Mouse (Mus musculus): Measurements from ENCODE around the gene Gm44502. TPM values are rescaled to one million over a fixed set of nuclear protein-coding genes. Genes with fewer than 3 reads are reported as not detected.
"Not testable (repeated sequence)": the region's sequence is repeated elsewhere in the genome, so short reads cannot be mapped to it uniquely, and the experiment has no call there.

Gm44502 gene
- polyA plus RNA-seq, 1 experiment from 2014 or later = not detected

DNA sequence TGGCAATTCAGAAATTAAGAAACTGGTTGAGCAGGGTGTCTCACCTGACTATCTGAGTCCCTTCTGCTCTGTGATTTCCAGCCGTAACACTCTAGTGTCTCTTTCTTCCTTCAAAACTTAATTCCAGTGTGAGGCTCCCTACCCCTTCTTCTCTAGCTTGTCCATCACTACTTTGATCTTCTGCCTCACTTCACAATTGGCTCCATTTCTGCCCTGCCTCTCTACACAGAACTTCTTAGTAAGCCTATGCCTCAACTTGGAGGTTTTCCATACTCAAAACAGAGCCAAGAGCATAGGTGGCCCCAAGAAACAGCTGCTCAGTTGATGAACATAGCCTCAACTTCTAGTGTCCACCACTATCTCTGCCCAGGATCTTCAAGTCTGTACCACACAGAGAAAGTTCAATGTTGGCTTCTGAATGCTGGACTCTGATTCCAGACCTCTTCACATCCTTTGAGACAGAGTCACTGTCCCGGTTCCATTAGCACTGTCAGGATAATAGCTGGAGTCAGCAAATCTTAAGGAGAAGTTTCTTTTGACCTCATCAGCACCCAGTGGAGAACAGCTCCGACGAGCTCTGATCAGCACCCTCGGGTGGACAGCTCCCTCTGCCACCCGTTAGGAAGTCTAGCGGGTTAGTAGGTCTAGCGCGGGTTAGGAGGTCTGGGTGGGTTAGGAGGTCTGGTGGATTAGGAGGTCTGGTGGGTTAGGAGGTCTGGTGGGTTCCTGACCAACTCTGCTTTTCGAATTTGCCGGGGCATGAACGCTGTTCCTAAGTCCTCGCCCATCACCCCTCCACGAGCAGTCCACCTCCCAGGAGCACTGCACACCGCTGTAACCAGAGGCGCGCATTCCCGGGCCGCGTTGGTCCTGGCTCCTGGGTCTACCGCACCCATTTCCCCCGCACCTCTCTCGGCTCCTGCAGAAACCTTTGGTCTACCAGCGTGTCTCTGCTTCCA lies 23.7 kb upstream of the Gm44502 start:
- Histone ChIP-seq H3K4me2 (ENCODE audit: low read depth, low read length) (peak overlapping the region; percentile 90), H3K36me3 (replicated peaks; ENCODE audit: control insufficient read depth, insufficient read depth, low read depth, low read length) (no peaks in the 10 kb centered on the region; the same call in 1 of the 2 replicates), H3K27me3 (ENCODE audit: control insufficient read depth, insufficient read depth, low read length) (peaks cover 5% of the 10 kb centered on the region; the same call in 1 of the 2 replicates), H3K4me1 (ENCODE audit: control insufficient read depth, insufficient read depth, low read length) (no peaks in the 10 kb centered on the region), H3K4me3 (ENCODE audit: low read depth, low read length) (peak overlapping the region; percentile 49), H3K9ac (replicated peaks; ENCODE audit: low read length) (no peak overlapping the region), H3K9me3 (replicated peaks; ENCODE audit: control insufficient read depth, low read length) (no peaks in the 10 kb centered on the region), H3K27ac (replicated peaks; ENCODE audit: low read depth, low read length) (no peak overlapping the region)
- ATAC-seq (replicated peaks; ENCODE audit: insufficient number of reproducible peaks, low FRiP score, low TSS enrichment, low read depth) = peak; percentile 61
- DNase-seq (ENCODE audit: low spot score) = peak; percentile 88
- WGBS = 5% methylated on average over 24 of the region's 24 CpGs

DNA sequence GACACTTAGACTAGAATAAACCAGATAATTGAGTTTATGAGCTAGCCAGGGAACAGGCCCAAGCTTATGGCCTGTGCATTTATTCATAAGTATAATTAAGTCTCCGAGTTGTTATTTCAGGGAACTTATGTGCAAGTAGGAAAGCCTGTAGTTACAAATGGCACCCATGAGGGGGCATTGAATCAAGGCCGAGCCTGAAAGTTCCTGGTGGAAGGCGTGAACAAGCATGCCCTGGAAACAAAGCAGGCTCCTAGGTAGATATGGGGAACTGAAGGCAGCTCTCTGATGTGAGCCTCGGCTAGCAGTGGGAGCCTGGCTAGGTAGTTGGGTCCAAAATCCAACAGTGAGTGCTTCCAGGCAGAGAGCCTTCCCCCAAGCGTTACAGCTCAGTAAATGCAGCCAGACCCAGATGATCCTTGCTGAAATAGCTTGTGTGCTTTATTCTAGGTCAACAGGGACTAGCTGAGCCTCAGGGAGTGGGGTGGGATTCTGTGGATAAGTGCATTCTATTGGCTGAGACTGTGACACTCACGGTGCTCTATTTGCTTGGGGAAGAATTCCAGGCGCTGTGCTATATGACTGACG lies 13.1 kb upstream of the Gm44502 start:
- peak; percentile 28 for DNase-seq (ENCODE audit: low spot score)
- Histone ChIP-seq H3K4me3 (ENCODE audit: low read depth, low read length) (no peak overlapping the region), H3K27ac (replicated peaks; ENCODE audit: low read depth, low read length) (no peak overlapping the region), H3K36me3 (replicated peaks; ENCODE audit: control insufficient read depth, insufficient read depth, low read depth, low read length) (no peaks in the 10 kb centered on the region), H3K9ac (replicated peaks; ENCODE audit: low read length) (no peak overlapping the region), H3K9me3 (replicated peaks; ENCODE audit: control insufficient read depth, low read length) (no peaks in the 10 kb centered on the region), H3K4me2 (ENCODE audit: low read depth, low read length) (no peak overlapping the region), H3K27me3 (ENCODE audit: control insufficient read depth, insufficient read depth, low read length) (no peaks in the 10 kb centered on the region), H3K4me1 (ENCODE audit: control insufficient read depth, insufficient read depth, low read length) (no peaks in the 10 kb centered on the region)
- no peak for ATAC-seq (replicated peaks; ENCODE audit: insufficient number of reproducible peaks, low FRiP score, low TSS enrichment, low read depth)
- WGBS = 40% methylated on average over 8 of the region's 8 CpGs

DNA sequence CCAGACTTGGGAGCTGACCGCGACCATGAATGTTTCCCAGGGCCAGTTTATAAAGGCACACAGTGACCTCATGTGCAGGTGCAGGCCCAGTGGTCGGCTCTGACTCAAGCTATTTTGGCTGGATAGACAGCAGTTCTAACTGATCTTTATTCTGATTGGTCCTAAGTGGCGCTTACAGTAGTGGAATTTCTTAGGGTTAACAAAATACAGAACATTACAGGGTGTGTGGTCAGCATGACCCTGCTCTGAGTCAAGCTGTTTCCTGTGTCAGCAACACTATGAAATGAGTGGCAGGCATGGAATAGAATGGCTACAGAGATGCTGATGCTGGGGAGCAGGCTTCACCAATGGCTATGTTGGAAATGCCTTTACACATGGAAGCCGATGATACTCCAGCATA lies 6.4 kb upstream of the Gm44502 start:
- Histone ChIP-seq H3K9ac (replicated peaks; ENCODE audit: low read length) (no peak overlapping the region), H3K36me3 (replicated peaks; ENCODE audit: control insufficient read depth, insufficient read depth, low read depth, low read length) (no peaks in the 10 kb centered on the region), H3K27ac (replicated peaks; ENCODE audit: low read depth, low read length) (no peak overlapping the region), H3K4me1 (ENCODE audit: control insufficient read depth, insufficient read depth, low read length) (no peaks in the 10 kb centered on the region), H3K4me3 (ENCODE audit: low read depth, low read length) (no peak overlapping the region), H3K9me3 (replicated peaks; ENCODE audit: control insufficient read depth, low read length) (no peaks in the 10 kb centered on the region), H3K4me2 (ENCODE audit: low read depth, low read length) (no peak overlapping the region), H3K27me3 (ENCODE audit: control insufficient read depth, insufficient read depth, low read length) (no peaks in the 10 kb centered on the region)
- ATAC-seq (replicated peaks; ENCODE audit: insufficient number of reproducible peaks, low FRiP score, low TSS enrichment, low read depth) (no peak), DNase-seq (ENCODE audit: low spot score) (no peak)
- WGBS = 87% methylated on average over 5 of the region's 5 CpGs

DNA sequence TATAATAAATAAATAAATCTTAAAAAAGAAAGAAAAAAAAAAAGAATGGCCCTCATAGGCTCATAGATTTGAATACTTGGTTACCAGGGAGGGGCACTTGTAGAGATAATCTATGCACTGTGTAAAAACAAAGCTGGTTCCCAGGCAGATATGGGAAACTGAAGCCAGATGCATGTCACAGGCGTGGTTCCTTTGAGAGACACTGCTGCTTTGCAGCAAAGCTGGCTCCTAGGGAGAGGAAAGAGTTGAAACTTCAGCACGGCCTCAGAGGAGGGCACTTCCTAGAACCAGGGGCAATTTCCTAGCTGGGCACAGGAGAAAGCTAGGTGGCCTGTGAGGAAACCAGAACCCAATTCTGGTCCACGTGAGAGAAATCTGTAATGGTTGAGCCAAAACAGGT lies 4.6 kb upstream of the Gm44502 start:
- no peaks in the 10 kb centered on the region for H3K27me3 ChIP-seq (ENCODE audit: control insufficient read depth, insufficient read depth, low read length)
- H3K4me3 ChIP-seq (ENCODE audit: low read depth, low read length) = no peak overlapping the region
- H3K27ac ChIP-seq (replicated peaks; ENCODE audit: low read depth, low read length) = no peak overlapping the region
- ATAC-seq (replicated peaks; ENCODE audit: insufficient number of reproducible peaks, low FRiP score, low TSS enrichment, low read depth) (no peak), DNase-seq (ENCODE audit: low spot score) (no peak)
- H3K4me2 ChIP-seq (ENCODE audit: low read depth, low read length) = no peak overlapping the region
- H3K4me1 ChIP-seq (ENCODE audit: control insufficient read depth, insufficient read depth, low read length) = no peaks in the 10 kb centered on the region
- H3K36me3 ChIP-seq (replicated peaks; ENCODE audit: control insufficient read depth, insufficient read depth, low read depth, low read length) = no peaks in the 10 kb centered on the region
- no peaks in the 10 kb centered on the region for H3K9me3 ChIP-seq (replicated peaks; ENCODE audit: control insufficient read depth, low read length)
- 63% methylated on average over 3 of the region's 3 CpGs for WGBS
- H3K9ac ChIP-seq (replicated peaks; ENCODE audit: low read length) = no peak overlapping the region

DNA sequence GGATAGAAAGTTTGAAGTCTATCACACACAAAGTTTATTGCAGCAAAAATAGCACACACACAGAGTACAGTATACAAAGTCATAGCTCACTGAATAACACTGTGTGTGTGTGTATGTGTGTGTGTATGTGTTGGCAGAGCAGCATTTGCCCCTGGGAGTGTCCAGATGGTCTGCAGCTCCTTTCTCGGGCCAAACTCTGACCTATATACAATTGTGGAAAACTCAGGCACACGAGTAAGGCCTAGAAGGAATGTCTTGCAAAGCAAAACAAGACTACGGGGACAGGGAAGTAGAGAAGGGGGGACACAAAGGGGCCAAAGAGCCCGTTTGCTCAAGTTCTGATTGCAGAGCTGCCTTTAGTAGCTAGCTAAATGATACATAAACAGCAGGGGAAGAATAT lies 3.5 kb upstream of the Gm44502 start:
- Histone ChIP-seq H3K4me2 (ENCODE audit: low read depth, low read length) (no peak overlapping the region), H3K9me3 (replicated peaks; ENCODE audit: control insufficient read depth, low read length) (no peaks in the 10 kb centered on the region), H3K9ac (replicated peaks; ENCODE audit: low read length) (no peak overlapping the region), H3K27ac (replicated peaks; ENCODE audit: low read depth, low read length) (no peak overlapping the region), H3K27me3 (ENCODE audit: control insufficient read depth, insufficient read depth, low read length) (no peaks in the 10 kb centered on the region), H3K36me3 (replicated peaks; ENCODE audit: control insufficient read depth, insufficient read depth, low read depth, low read length) (no peaks in the 10 kb centered on the region), H3K4me1 (ENCODE audit: control insufficient read depth, insufficient read depth, low read length) (no peaks in the 10 kb centered on the region), H3K4me3 (ENCODE audit: low read depth, low read length) (no peak overlapping the region)
- WGBS = 70% methylated on average over 4 of the region's 4 CpGs
- ATAC-seq (replicated peaks; ENCODE audit: insufficient number of reproducible peaks, low FRiP score, low TSS enrichment, low read depth) (no peak), DNase-seq (ENCODE audit: low spot score) (no peak)

DNA sequence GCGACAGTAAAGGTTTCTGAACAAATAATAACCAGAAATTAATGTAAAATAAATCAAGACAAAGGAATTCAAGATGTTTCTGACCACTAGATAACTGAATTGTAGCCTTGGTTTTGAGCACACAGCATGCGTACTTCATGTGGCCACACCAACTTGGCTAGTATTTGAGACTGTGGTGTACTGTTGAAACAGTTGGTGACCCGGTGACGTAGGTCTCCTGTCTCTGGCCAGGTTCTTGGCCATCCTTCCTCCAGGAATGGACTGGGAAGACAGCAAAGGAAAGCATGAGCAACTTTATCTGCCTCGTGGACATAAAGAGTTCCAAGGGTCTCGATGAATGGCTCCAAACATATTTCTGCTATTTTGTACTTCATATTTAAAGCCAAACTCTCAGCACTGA lies 2.3 kb upstream of the Gm44502 start:
- Histone ChIP-seq H3K27ac (replicated peaks; ENCODE audit: low read depth, low read length) (no peak overlapping the region), H3K9ac (replicated peaks; ENCODE audit: low read length) (no peak overlapping the region), H3K9me3 (replicated peaks; ENCODE audit: control insufficient read depth, low read length) (no peaks in the 10 kb centered on the region), H3K4me1 (ENCODE audit: control insufficient read depth, insufficient read depth, low read length) (no peaks in the 10 kb centered on the region), H3K36me3 (replicated peaks; ENCODE audit: control insufficient read depth, insufficient read depth, low read depth, low read length) (no peaks in the 10 kb centered on the region), H3K27me3 (ENCODE audit: control insufficient read depth, insufficient read depth, low read length) (no peaks in the 10 kb centered on the region), H3K4me3 (ENCODE audit: low read depth, low read length) (no peak overlapping the region), H3K4me2 (ENCODE audit: low read depth, low read length) (no peak overlapping the region)
- DNase-seq (ENCODE audit: low spot score) (no peak), ATAC-seq (replicated peaks; ENCODE audit: insufficient number of reproducible peaks, low FRiP score, low TSS enrichment, low read depth) (no peak)
- 92% methylated on average over 6 of the region's 6 CpGs for WGBS

DNA sequence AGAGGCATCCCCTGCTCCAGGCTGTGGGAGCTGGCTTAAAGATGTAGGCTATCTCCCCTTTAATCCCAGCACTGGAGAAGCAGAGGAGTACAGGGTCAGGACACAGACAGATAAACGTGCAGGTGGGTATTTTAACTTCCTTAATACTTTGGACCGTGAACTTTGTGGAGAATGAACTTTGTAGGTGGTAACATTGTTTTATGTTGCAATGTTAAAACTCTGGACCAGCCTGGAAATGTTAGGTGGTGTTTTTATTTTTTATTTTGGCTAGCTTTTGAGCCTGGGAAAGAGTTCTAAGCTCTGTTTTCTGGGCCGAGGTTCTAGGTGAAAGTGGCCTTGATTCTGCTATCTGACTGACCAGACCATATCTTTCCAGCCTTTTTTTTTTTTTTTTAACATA lies 1.8 kb upstream of the Gm44502 start:
- H3K4me3 ChIP-seq (ENCODE audit: low read depth, low read length) = no peak overlapping the region
- ATAC-seq (replicated peaks; ENCODE audit: insufficient number of reproducible peaks, low FRiP score, low TSS enrichment, low read depth) (no peak), DNase-seq (ENCODE audit: low spot score) (no peak)
- no peaks in the 10 kb centered on the region for H3K4me1 ChIP-seq (ENCODE audit: control insufficient read depth, insufficient read depth, low read length)
- no peaks in the 10 kb centered on the region for H3K36me3 ChIP-seq (replicated peaks; ENCODE audit: control insufficient read depth, insufficient read depth, low read depth, low read length)
- H3K27ac ChIP-seq (replicated peaks; ENCODE audit: low read depth, low read length) = no peak overlapping the region
- whole genome bisulfite sequencing = 94% methylated on average over 3 of the region's 3 CpGs
- no peak overlapping the region for H3K4me2 ChIP-seq (ENCODE audit: low read depth, low read length)
- H3K9ac ChIP-seq (replicated peaks; ENCODE audit: low read length) = no peak overlapping the region
- H3K9me3 ChIP-seq (replicated peaks; ENCODE audit: control insufficient read depth, low read length) = no peaks in the 10 kb centered on the region
- no peaks in the 10 kb centered on the region for H3K27me3 ChIP-seq (ENCODE audit: control insufficient read depth, insufficient read depth, low read length)

DNA sequence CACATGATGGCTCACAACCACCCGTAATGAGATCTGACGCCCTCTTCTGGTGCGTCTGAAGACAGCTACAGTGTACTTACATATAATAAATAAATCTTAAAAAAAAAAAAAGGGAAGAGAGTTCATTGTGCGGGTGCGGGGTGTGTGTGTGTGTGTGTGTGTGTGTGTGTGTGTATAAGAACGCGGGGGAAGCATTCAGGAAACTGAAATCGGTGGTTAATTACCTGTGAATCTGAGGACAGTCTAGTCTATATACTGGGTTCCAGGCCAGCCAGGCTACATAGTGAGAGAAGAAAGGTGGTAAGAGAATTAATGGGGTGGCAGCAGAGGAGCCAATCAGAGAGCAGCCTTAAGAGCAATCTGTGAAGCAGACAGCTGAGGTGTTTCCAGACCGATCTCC lies 1.3 kb upstream of the Gm44502 start:
- H3K9me3 ChIP-seq (replicated peaks; ENCODE audit: control insufficient read depth, low read length); ATAC-seq (replicated peaks; ENCODE audit: insufficient number of reproducible peaks, low FRiP score, low TSS enrichment, low read depth); H3K27ac ChIP-seq (replicated peaks; ENCODE audit: low read depth, low read length); DNase-seq (ENCODE audit: low spot score); H3K9ac ChIP-seq (replicated peaks; ENCODE audit: low read length); H3K4me3 ChIP-seq (ENCODE audit: low read depth, low read length); H3K4me1 ChIP-seq (ENCODE audit: control insufficient read depth, insufficient read depth, low read length); H3K27me3 ChIP-seq (ENCODE audit: control insufficient read depth, insufficient read depth, low read length); H3K36me3 ChIP-seq (replicated peaks; ENCODE audit: control insufficient read depth, insufficient read depth, low read depth, low read length); H3K4me2 ChIP-seq (ENCODE audit: low read depth, low read length): not testable (repeated sequence)
- 84% methylated on average over 8 of the region's 9 CpGs for WGBS

Measured in embryonic facial prominence, embryonic 11.5 days (tissue).